Mouse (Mus musculus) heart, adult 2 months (tissue): ENCODE data around the gene Spns1.

Source experiments
- CTCF ChIP-seq: fragments of 200-600 bp; IDR thresholded peaks from 2 replicates; pipeline ENCODE4 v1.8.1; 2022; ENCODE audit warnings: antibody characterized with exemption, mild to moderate bottlenecking, moderate library complexity
- EP300 ChIP-seq: fragments of 200-500 bp; IDR thresholded peaks from 2 replicates; pipeline ENCODE4 v1.6.1; 2011; ENCODE audit warnings: low read depth, low read length, control low read depth; ENCODE audit not compliant: insufficient read depth
- POLR2A ChIP-seq: fragments of 200-500 bp; IDR thresholded peaks from 2 replicates; pipeline ENCODE4 v1.6.1; 2011; ENCODE audit warnings: mild to moderate bottlenecking, low read depth, low read length, control low read depth; ENCODE audit not compliant: insufficient read depth

- no peak for TF ChIP-seq CTCF
- TF ChIP-seq POLR2A, result no peak
- no peak for TF ChIP-seq EP300
These were observed 18.8 kb downstream of the Spns1 start for GRCm38 (mm10) chr7:126358413-126358812.
